Mouse (Mus musculus) embryonic facial prominence, embryonic 13.5 days (tissue): Measurements from ENCODE around the gene Plekhj1. TPM values are rescaled to one million over a fixed set of nuclear protein-coding genes. Genes with fewer than 3 reads are reported as not detected.
A peak's percentile ranks its signal among the peaks of the same experiment; 100 is the strongest.

Experiments
- ATAC-seq: fragments of 200-750 bp; cut with Nextera tagmentation; 2 replicates; pipeline ENCODE4 v1.8.0; 2017; ENCODE audit warnings: low read depth; ENCODE audit not compliant: insufficient number of reproducible peaks, insufficient read depth, low FRiP score, low TSS enrichment
- H3K27ac ChIP-seq: fragments of 300-500 bp; sonication (generic); 2 replicates; pipeline ENCODE4 v1.5.1; 2015; ENCODE audit warnings: moderate library complexity, mild to moderate bottlenecking, inconsistent platforms
- H3K27me3 ChIP-seq: fragments of 300-500 bp; sonication (generic); 2 replicates; pipeline ENCODE4 v1.6.1; 2015; ENCODE audit warnings: mild to moderate bottlenecking, inconsistent platforms
- H3K36me3 ChIP-seq: fragments of 300-500 bp; sonication (generic); 2 replicates; pipeline ENCODE4 v1.6.1; 2015; ENCODE audit warnings: mild to moderate bottlenecking, inconsistent platforms
- H3K4me1 ChIP-seq: fragments of 300-500 bp; sonication (generic); 2 replicates; pipeline ENCODE4 v1.6.1; 2015; ENCODE audit warnings: inconsistent platforms
- H3K4me2 ChIP-seq: fragments of 300-500 bp; sonication (generic); 2 replicates; pipeline ENCODE4 v1.6.1; 2015; ENCODE audit warnings: moderate library complexity, mild to moderate bottlenecking, inconsistent platforms
- H3K4me3 ChIP-seq: fragments of 300-500 bp; sonication (generic); 2 replicates; pipeline ENCODE4 v1.5.1; 2015; ENCODE audit warnings: mild to moderate bottlenecking, inconsistent platforms
- H3K9ac ChIP-seq: fragments of 300-500 bp; sonication (generic); 2 replicates; pipeline ENCODE4 v1.6.1; 2015; ENCODE audit warnings: mild to moderate bottlenecking, inconsistent platforms
- H3K9me3 ChIP-seq: fragments of 300-500 bp; sonication (generic); 2 replicates; pipeline ENCODE4 v1.6.1; 2016; ENCODE audit warnings: inconsistent platforms
- WGBS: fragments of 180-500 bp; shearing (Covaris S2); methylation state at CpG from one replicate; pipeline ENCODE4 v1.1.7; 2015; ENCODE audit warnings: mixed read lengths; 5-methylcytosine and 5-hydroxymethylcytosine counted together
- polyA plus RNA-seq: library from polyadenylated mRNA; unstranded; fragments of >200 nt; fragmentation: Nextera tagmentation; extraction: Ambion mirVana; gene quantifications from 2 replicates; pipeline ENCODE4 v1.2.1, GENCODE M21; 2015

The Plekhj1 gene
- polyA plus RNA-seq, 1 experiment from 2014 or later, result 125 TPM

- no peak overlapping the region for H3K4me2 ChIP-seq
- H3K9me3 ChIP-seq, result no peaks in the 10 kb centered on the region
- H3K9ac ChIP-seq, result no peak overlapping the region
- peaks cover 87% of the 10 kb centered on the region for H3K36me3 ChIP-seq
- peaks cover 6% of the 10 kb centered on the region for H3K4me1 ChIP-seq
- no peaks in the 10 kb centered on the region for H3K27me3 ChIP-seq
- no peak for ATAC-seq
- 91% methylated on average over 6 of the region's 6 CpGs for WGBS
- H3K27ac ChIP-seq, result no peak overlapping the region
- no peak overlapping the region for H3K4me3 ChIP-seq
Observed at GRCm38 (mm10) chr10:80768365-80768764, 30.1 kb downstream of the Plekhj1 start.

- Histone ChIP-seq H3K9me3 (no peaks in the 10 kb centered on the region), H3K4me1 (peaks cover 9% of the 10 kb centered on the region; the same call in 1 of the 2 replicates), H3K27me3 (no peaks in the 10 kb centered on the region), H3K36me3 (peaks cover 70% of the 10 kb centered on the region), H3K4me3 (no peak overlapping the region), H3K27ac (no peak overlapping the region), H3K4me2 (no peak overlapping the region), H3K9ac (no peak overlapping the region)
- ATAC-seq, result no peak
- 71% methylated on average over 10 of the region's 10 CpGs for WGBS
Observed at GRCm38 (mm10) chr10:80766161-80766815, 32.1 kb downstream of the Plekhj1 start.

GRCm38 (mm10) chr10:80765746-80766145, 32.7 kb downstream of the Plekhj1 start:
- Histone ChIP-seq H3K9ac (no peak overlapping the region), H3K4me3 (no peak overlapping the region), H3K4me1 (peaks cover 10% of the 10 kb centered on the region; the same call in 1 of the 2 replicates), H3K27me3 (no peaks in the 10 kb centered on the region), H3K36me3 (peaks cover 65% of the 10 kb centered on the region), H3K4me2 (no peak overlapping the region), H3K9me3 (no peaks in the 10 kb centered on the region), H3K27ac (no peak overlapping the region)
- 71% methylated on average over 2 of the region's 2 CpGs for WGBS
- no peak for ATAC-seq

GRCm38 (mm10) chr10:80763502-80763901, 34.9 kb downstream of the Plekhj1 start:
- Histone ChIP-seq H3K4me2 (no peak overlapping the region), H3K9me3 (no peaks in the 10 kb centered on the region), H3K4me1 (peaks cover 13% of the 10 kb centered on the region), H3K27me3 (no peaks in the 10 kb centered on the region), H3K36me3 (peaks cover 43% of the 10 kb centered on the region), H3K27ac (no peak overlapping the region), H3K4me3 (no peak overlapping the region), H3K9ac (no peak overlapping the region)
- WGBS, result 85% methylated on average over 2 of the region's 2 CpGs
- no peak for ATAC-seq

- no peak for ATAC-seq
- no peak overlapping the region for H3K27ac ChIP-seq
- H3K9me3 ChIP-seq, result no peaks in the 10 kb centered on the region
- 71% methylated on average over 3 of the region's 3 CpGs for WGBS
- 0 out of 2 replicates have a peak overlapping the region, but pooled peaks have one; percentile 3 for H3K9ac ChIP-seq
- H3K27me3 ChIP-seq, result no peaks in the 10 kb centered on the region
- peaks cover 28% of the 10 kb centered on the region for H3K36me3 ChIP-seq
- no peak overlapping the region for H3K4me3 ChIP-seq
- no peak overlapping the region for H3K4me2 ChIP-seq
- peaks cover 30% of the 10 kb centered on the region for H3K4me1 ChIP-seq
Observed at GRCm38 (mm10) chr10:80761821-80762220, 36.6 kb downstream of the Plekhj1 start.

- no peak overlapping the region for H3K4me3 ChIP-seq
- 87% methylated on average over 4 of the region's 4 CpGs for WGBS
- H3K9me3 ChIP-seq, result no peaks in the 10 kb centered on the region
- H3K4me2 ChIP-seq, result no peak overlapping the region
- H3K36me3 ChIP-seq, result peaks cover 19% of the 10 kb centered on the region
- H3K27me3 ChIP-seq, result no peaks in the 10 kb centered on the region
- ATAC-seq, result no peak
- 0 out of 2 replicates have a peak overlapping the region, but pooled peaks have one; percentile 3 for H3K9ac ChIP-seq
- peaks cover 37% of the 10 kb centered on the region for H3K4me1 ChIP-seq
- H3K27ac ChIP-seq, result no peak overlapping the region
Observed at GRCm38 (mm10) chr10:80760596-80761524, 37.6 kb downstream of the Plekhj1 start.

GRCm38 (mm10) chr10:80758651-80759050, 39.8 kb downstream of the Plekhj1 start:
- 80% methylated on average over 7 of the region's 7 CpGs for WGBS
- Histone ChIP-seq H3K4me2 (no peak overlapping the region), H3K36me3 (0 out of 2 replicates have a peak, but pooled peaks cover 6% of the 10 kb centered on the region), H3K27ac (no peak overlapping the region), H3K9me3 (no peaks in the 10 kb centered on the region), H3K4me3 (no peak overlapping the region), H3K27me3 (no peaks in the 10 kb centered on the region), H3K9ac (no peak overlapping the region), H3K4me1 (peaks cover 39% of the 10 kb centered on the region)
- no peak for ATAC-seq

- H3K4me2 ChIP-seq, result peak overlapping the region; percentile 96; the same call in 1 of the 2 replicates
- 34% methylated on average over 5 of the region's 5 CpGs for WGBS
- no peak for ATAC-seq
Observed at GRCm38 (mm10) chr10:80757717-80758116, 40.7 kb downstream of the Plekhj1 start.

GRCm38 (mm10) chr10:80756967-80757366, 41.5 kb downstream of the Plekhj1 start:
- no peak overlapping the region for H3K27ac ChIP-seq
- H3K4me2 ChIP-seq, result peak overlapping the region; percentile 96
- H3K9me3 ChIP-seq, result no peaks in the 10 kb centered on the region
- WGBS, result 69% methylated on average over 4 of the region's 4 CpGs
- H3K4me1 ChIP-seq, result peaks cover 41% of the 10 kb centered on the region
- no peaks in the 10 kb centered on the region for H3K27me3 ChIP-seq
- ATAC-seq, result no peak
- H3K36me3 ChIP-seq, result no peaks in the 10 kb centered on the region
- peak overlapping the region; percentile 95; the same call in 1 of the 2 replicates for H3K4me3 ChIP-seq
- H3K9ac ChIP-seq, result peak overlapping the region; percentile 96

More at GRCm38 (mm10) chr10:80757717-80758116, 40.7 kb downstream of the Plekhj1 start:
- Histone ChIP-seq H3K9me3 (no peaks in the 10 kb centered on the region), H3K4me1 (peaks cover 35% of the 10 kb centered on the region), H3K36me3 (no peaks in the 10 kb centered on the region), H3K27me3 (no peaks in the 10 kb centered on the region), H3K9ac (no peak overlapping the region), H3K4me3 (peak overlapping the region; percentile 11), H3K27ac (no peak overlapping the region)

GRCm38 (mm10) chr10:80756509-80756908, 41.9 kb downstream of the Plekhj1 start:
- no peak for ATAC-seq
- Histone ChIP-seq H3K4me1 (peaks cover 45% of the 10 kb centered on the region), H3K36me3 (no peaks in the 10 kb centered on the region), H3K9me3 (no peaks in the 10 kb centered on the region), H3K4me3 (peak overlapping the region; percentile 95), H3K9ac (peak overlapping the region; percentile 96), H3K27ac (no peak overlapping the region; the same call in 1 of the 2 replicates), H3K27me3 (no peaks in the 10 kb centered on the region), H3K4me2 (peak overlapping the region; percentile 96)
- WGBS, result 59% methylated on average over 2 of the region's 2 CpGs

- no peak for ATAC-seq
- Histone ChIP-seq H3K4me3 (peak overlapping the region; percentile 95), H3K27me3 (no peaks in the 10 kb centered on the region), H3K36me3 (no peaks in the 10 kb centered on the region), H3K27ac (no peak overlapping the region; the same call in 1 of the 2 replicates), H3K9ac (peak overlapping the region; percentile 96), H3K4me2 (peak overlapping the region; percentile 96), H3K9me3 (no peaks in the 10 kb centered on the region), H3K4me1 (peaks cover 49% of the 10 kb centered on the region)
- 30% methylated on average over 3 of the region's 3 CpGs for WGBS
Observed at GRCm38 (mm10) chr10:80756099-80756498, 42.3 kb downstream of the Plekhj1 start.
